Mouse (Mus musculus): ENCODE results near the gene Spag9.

GRCm38 (mm10) chr11:93972951-93973350, 22.9 kb upstream of the Spag9 start:
- TF ChIP-seq GATA1 (IDR thresholded peaks at IDR 0.05; ENCODE audit: low read length) (no peak), TAL1 (IDR thresholded peaks at IDR 0.05; ENCODE audit: low read length) (no peak)

Measured in erythroblast, embryonic 14.5 days (primary cell).